Mouse (Mus musculus) limb, embryonic 15.5 days (tissue): Measurements from ENCODE around the gene Rpl23. TPM values are rescaled to one million over a fixed set of nuclear protein-coding genes. Genes with fewer than 3 reads are reported as not detected.

Source experiments
- ATAC-seq: fragments of 200-750 bp; cut with Nextera tagmentation; 2 replicates; pipeline ENCODE4 v1.8.0; 2017; ENCODE audit warnings: low read depth, moderate TSS enrichment; ENCODE audit not compliant: insufficient number of reproducible peaks, low FRiP score, low TSS enrichment
- H3K27ac ChIP-seq: fragments of 300-500 bp; sonication (generic); 2 replicates; pipeline ENCODE4 v1.5.1; 2015; ENCODE audit warnings: moderate library complexity, mild to moderate bottlenecking, inconsistent platforms
- H3K27me3 ChIP-seq: fragments of 300-500 bp; sonication (generic); 2 replicates; pipeline ENCODE4 v1.6.1; 2015; ENCODE audit warnings: inconsistent platforms
- H3K36me3 ChIP-seq: fragments of 300-500 bp; sonication (generic); 2 replicates; pipeline ENCODE4 v1.6.1; 2015; ENCODE audit warnings: inconsistent platforms
- H3K4me1 ChIP-seq: fragments of 300-500 bp; sonication (generic); 2 replicates; pipeline ENCODE4 v1.6.1; 2015; ENCODE audit warnings: inconsistent platforms
- H3K4me2 ChIP-seq: fragments of 300-500 bp; sonication (generic); 2 replicates; pipeline ENCODE4 v1.6.1; 2015; ENCODE audit warnings: mild to moderate bottlenecking, inconsistent platforms
- H3K4me3 ChIP-seq: fragments of 300-500 bp; sonication (generic); 2 replicates; pipeline ENCODE4 v1.5.1; 2015; ENCODE audit warnings: mild to moderate bottlenecking, inconsistent platforms
- H3K9ac ChIP-seq: fragments of 300-500 bp; sonication (generic); 2 replicates; pipeline ENCODE4 v1.6.1; 2015; ENCODE audit warnings: inconsistent platforms
- H3K9me3 ChIP-seq: fragments of 300-500 bp; sonication (generic); 2 replicates; pipeline ENCODE4 v1.6.1; 2016; ENCODE audit warnings: inconsistent platforms
- WGBS: fragments of 180-500 bp; shearing (Covaris S2); methylation state at CpG from one replicate; pipeline ENCODE4 v1.1.7; 2015; 5-methylcytosine and 5-hydroxymethylcytosine counted together
- microRNA-seq: library from miRNA; unstranded; fragments of <30 nt; microRNA quantifications from one replicate; pipeline ENCODE4, GENCODE M21; 2016
- polyA plus RNA-seq: library from polyadenylated mRNA; unstranded; fragments of >200 nt; fragmentation: Nextera tagmentation; extraction: Ambion mirVana; gene quantifications from 2 replicates; pipeline ENCODE4 v1.2.1, GENCODE M21; 2015

Gene Rpl23
- polyA plus RNA-seq, 1 experiment from 2014 or later: 586 TPM

- no peak overlapping the region for H3K4me2 ChIP-seq
- H3K9ac ChIP-seq: no peak overlapping the region
- H3K4me3 ChIP-seq: no peak overlapping the region
- no peaks in the 10 kb centered on the region for H3K9me3 ChIP-seq
- WGBS: 63% methylated on average over 7 of the region's 7 CpGs
- ATAC-seq: no peak
- H3K27me3 ChIP-seq: no peaks in the 10 kb centered on the region
- peaks cover 3% of the 10 kb centered on the region; the same call in 1 of the 2 replicates for H3K4me1 ChIP-seq
- no peak overlapping the region for H3K27ac ChIP-seq
- H3K36me3 ChIP-seq: peaks cover 87% of the 10 kb centered on the region
Observed at GRCm38 (mm10) chr11:97728730-97729129, 53.5 kb downstream of the Rpl23 start.

- no peaks in the 10 kb centered on the region for H3K27me3 ChIP-seq
- ATAC-seq: no peak
- H3K9ac ChIP-seq: no peak overlapping the region
- no peak overlapping the region for H3K27ac ChIP-seq
- no peaks in the 10 kb centered on the region for H3K4me1 ChIP-seq
- H3K9me3 ChIP-seq: no peaks in the 10 kb centered on the region
- no peak overlapping the region for H3K4me2 ChIP-seq
- H3K36me3 ChIP-seq: peaks cover 92% of the 10 kb centered on the region
- no peak overlapping the region for H3K4me3 ChIP-seq
- 47% methylated on average over 7 of the region's 7 CpGs for WGBS
Observed at GRCm38 (mm10) chr11:97728311-97728710, 53.9 kb downstream of the Rpl23 start.

Small RNAs within 50 kb of the gene (microRNA-seq; reads per million reads assigned to microRNA genes)
- not detected for gene Mir8102

Other genes with a start within 250 kb of the Rpl23 start
- 0.89 and 0.92 TPM in 2 replicates for gene Srcin1, start 206.3 kb downstream of the Rpl23 start, polyA plus RNA-seq
- gene Epop, start 152.7 kb downstream of the Rpl23 start, polyA plus RNA-seq: 1.9 and 3.2 TPM in 2 replicates
- 2.4 and 2.6 TPM in 2 replicates for gene Mllt6, start 119.0 kb downstream of the Rpl23 start, polyA plus RNA-seq
- gene Cisd3, start 96.6 kb downstream of the Rpl23 start, polyA plus RNA-seq: 13.5 and 18.6 TPM in 2 replicates
- gene Pcgf2, start 81.9 kb downstream of the Rpl23 start, polyA plus RNA-seq: 13.1 and 14.7 TPM in 2 replicates
- 413 and 414 TPM in 2 replicates for gene Psmb3, start 79.0 kb downstream of the Rpl23 start, polyA plus RNA-seq
- gene Pip4k2b, start 37.7 kb downstream of the Rpl23 start, polyA plus RNA-seq: 1.7 and 2.2 TPM in 2 replicates
- 17.3 and 19.1 TPM in 2 replicates for gene Cwc25, start 15.9 kb downstream of the Rpl23 start, polyA plus RNA-seq
- gene 1700001P01Rik, start 6.5 kb downstream of the Rpl23 start, polyA plus RNA-seq: 0.35 TPM in 1 of 2 replicates, not detected in the other
- gene Lasp1, start 16.6 kb upstream of the Rpl23 start, polyA plus RNA-seq: 128 and 131 TPM in 2 replicates
- 4.5 and 5.3 TPM in 2 replicates for gene B230217C12Rik, start 58.3 kb upstream of the Rpl23 start, polyA plus RNA-seq
- 0.26 and 0.74 TPM in 2 replicates for gene Fbxo47, start 101.7 kb upstream of the Rpl23 start, polyA plus RNA-seq
- gene Plxdc1, start 204.0 kb upstream of the Rpl23 start, polyA plus RNA-seq: 1.7 TPM in 2 replicates
- gene Arl5c, start 213.7 kb upstream of the Rpl23 start, polyA plus RNA-seq: 13.8 and 16.4 TPM in 2 replicates
- gene Cacnb1, start 240.6 kb upstream of the Rpl23 start, polyA plus RNA-seq: 19.6 and 31.1 TPM in 2 replicates
- 1,005 and 1,062 TPM in 2 replicates for gene Rpl19, start 244.3 kb upstream of the Rpl23 start, polyA plus RNA-seq